ENCODE assay signal across 8 mouse cellular contexts in genomic region chr14:20702096-20702740, GRCm38 (mm10). TPM values are rescaled to one million over a fixed set of nuclear protein-coding genes. Genes with fewer than 3 reads are reported as not detected.
DNase-seq lines count a peak whose midpoint lies in the region; ATAC-seq and TF ChIP-seq lines count a peak whose summit lies in the region.

No protein-coding gene starts in this region.

- H3K27ac ChIP-seq in heart, embryonic 16.5 days (ENCODE audit: low read length): peak overlapping the region; percentile 92
- peak overlapping the region; percentile 85 for H3K27ac ChIP-seq in ES-E14 (ENCODE audit: insufficient read depth, low read depth, low read length, poor library complexity, severe bottlenecking)
- peak overlapping the region; percentile 95 for H3K27ac ChIP-seq in hindbrain, embryonic 10.5 days
- no peak overlapping the region for H3K27ac ChIP-seq in midbrain, embryonic 11.5 days (ENCODE audit: low read depth, low read length)

- in situ Hi-C loops in ES-E14 (cut with MboI; ENCODE audit: low sequenced_read_pairs in 2 of 2, unreplicated experiment in 2 of 2): no loop called here

- H3K27me3 ChIP-seq in heart, embryonic 16.5 days (ENCODE audit: control insufficient read depth, insufficient read depth, low read length): no peaks in the 10 kb centered on the region
- H3K27me3 ChIP-seq in hindbrain, embryonic 10.5 days (ENCODE audit: insufficient read depth, poor library complexity, severe bottlenecking): no peaks in the 10 kb centered on the region
- no peaks in the 10 kb centered on the region for H3K27me3 ChIP-seq in midbrain, embryonic 11.5 days (ENCODE audit: control insufficient read depth, insufficient read depth, low read length)

- H3K4me1 ChIP-seq in heart, embryonic 16.5 days (ENCODE audit: control insufficient read depth, insufficient read depth, low read length): peaks cover 44% of the 10 kb centered on the region
- H3K4me1 ChIP-seq in ES-E14 (ENCODE audit: control insufficient read depth in 2 of 2, insufficient read depth in 2 of 2, low read length in 2 of 2, poor library complexity in 1 of 2): peaks cover 0 to 2% of the 10 kb centered on the region in 2 experiments; a peak in 3 of 4 replicates
- H3K4me1 ChIP-seq in hindbrain, embryonic 10.5 days (replicated peaks): peaks cover 41% of the 10 kb centered on the region
- peaks cover 20% of the 10 kb centered on the region for H3K4me1 ChIP-seq in midbrain, embryonic 11.5 days (ENCODE audit: control insufficient read depth, insufficient read depth, low read length)

- peak overlapping the region; percentile 73 for H3K4me2 ChIP-seq in heart, embryonic 16.5 days (ENCODE audit: low read depth, low read length)
- H3K4me2 ChIP-seq in midbrain, embryonic 11.5 days: peak overlapping the region; percentile 68

- H3K36me3 ChIP-seq in heart, embryonic 16.5 days (ENCODE audit: control insufficient read depth, insufficient read depth): peaks cover 4% of the 10 kb centered on the region; the same call in 1 of the 2 replicates
- H3K36me3 ChIP-seq in ES-E14 (ENCODE audit: control insufficient read depth, insufficient read depth, low read length, poor library complexity, severe bottlenecking): no peaks in the 10 kb centered on the region; the same call in 1 of the 2 replicates
- peaks cover 53% of the 10 kb centered on the region for H3K36me3 ChIP-seq in hindbrain, embryonic 10.5 days
- H3K36me3 ChIP-seq in midbrain, embryonic 11.5 days (ENCODE audit: control insufficient read depth, insufficient read depth, low read length): peaks cover 8% of the 10 kb centered on the region; the same call in 1 of the 2 replicates

- H3K9me3 ChIP-seq in heart, embryonic 16.5 days (replicated peaks; ENCODE audit: control insufficient read depth, low read length): no peaks in the 10 kb centered on the region
- no peaks in the 10 kb centered on the region for H3K9me3 ChIP-seq in ES-E14 (ENCODE audit: control insufficient read depth, insufficient read depth, low read depth, low read length)
- H3K9me3 ChIP-seq in hindbrain, embryonic 10.5 days: no peaks in the 10 kb centered on the region
- H3K9me3 ChIP-seq in midbrain, embryonic 11.5 days (ENCODE audit: control insufficient read depth, low read length): no peaks in the 10 kb centered on the region

- ATAC-seq in heart, embryonic 16.5 days (replicated peaks; ENCODE audit: extremely low read depth, insufficient read depth, low FRiP score): 0 out of 2 replicates have a peak, but pooled peaks have one; percentile 10
- ATAC-seq in midbrain, embryonic 11.5 days (ENCODE audit: low FRiP score): peak; percentile 18; the same call in 1 of the 2 replicates

- H3K9ac ChIP-seq in heart, embryonic 16.5 days (ENCODE audit: low read length): peak overlapping the region; percentile 97
- peak overlapping the region; percentile 85 for H3K9ac ChIP-seq in ES-E14 (ENCODE audit: insufficient read depth, low read depth, low read length, poor library complexity, severe bottlenecking)
- H3K9ac ChIP-seq in midbrain, embryonic 11.5 days (ENCODE audit: low read length): peak overlapping the region; percentile 95

- H3K4me3 ChIP-seq in heart, embryonic 16.5 days (ENCODE audit: low read length): peak overlapping the region; percentile 96
- peak overlapping the region; percentile 77 to 79 for H3K4me3 ChIP-seq in ES-E14 (ENCODE audit: insufficient read depth in 1 of 2, low read depth in 1 of 2, low read length in 2 of 2, poor library complexity in 1 of 2, severe bottlenecking in 1 of 2)
- H3K4me3 ChIP-seq in hindbrain, embryonic 10.5 days: peak overlapping the region; percentile 67
- peak overlapping the region; percentile 82 for H3K4me3 ChIP-seq in midbrain, embryonic 11.5 days (ENCODE audit: low read depth, low read length)

- DNase-seq in heart, postnatal 4 days: no peak
- DNase-seq in ES-E14 (ENCODE audit: low read depth, low spot score): no peak
- DNase-seq in hindbrain, embryonic 10.5 days (ENCODE audit: low spot score): no peak
- DNase-seq in midbrain, embryonic 11.5 days (ENCODE audit: low spot score, missing footprints): peak; percentile 69
- no peak for DNase-seq in cerebellum, postnatal 25 days
- DNase-seq in right cerebral cortex, postnatal 36 days (ENCODE audit: low spot score in 2 of 2): no peak
- DNase-seq in cerebellum, adult 11 months: no peak

- 4% methylated on average over 15 of the region's 15 CpGs for WGBS in heart, embryonic 16.5 days
- WGBS in hindbrain, embryonic 10.5 days: 17% methylated on average over 15 of the region's 15 CpGs
- WGBS in midbrain, embryonic 11.5 days: 16% methylated on average over 15 of the region's 15 CpGs

TF ChIP-seq in ES-E14, 5 proteins besides CTCF, POLR2A, EP300 and RAD21:
- no peak for TF ChIP-seq CHD2 (IDR thresholded peaks at IDR 0.05; ENCODE audit: low read depth, low read length)
- TF ChIP-seq ZC3H11A (IDR thresholded peaks at IDR 0.05; ENCODE audit: borderline replicate concordance, low read depth, low read length): no peak
- TF ChIP-seq HCFC1 (IDR thresholded peaks at IDR 0.05; ENCODE audit: borderline replicate concordance, insufficient read depth, low read length): no peak
- TF ChIP-seq ZNF384 (IDR thresholded peaks at IDR 0.05; ENCODE audit: low read depth, low read length): no peak
- TF ChIP-seq MAFK (IDR thresholded peaks at IDR 0.05; ENCODE audit: insufficient read depth, low read depth, low read length): no peak

RNA-seq across cellular contexts. Expression of gene Chchd1, which starts 0.6 kb away (rescaled TPM):
- polyA plus RNA-seq in heart, embryonic 16.5 days (2015; fragmentation: Nextera tagmentation; extraction: Ambion mirVana): 175 and 177 TPM in 2 replicates
- 100 to 1,000 TPM in 1 of 2 experiments, 10 to 100 TPM in 1; 87.0 to 104 TPM for total RNA-seq in heart, postnatal 4 days (2021)
- 136 and 137 TPM in 2 replicates for total RNA-seq in ES-E14 (2012; rRNA removed)
- polyA plus RNA-seq in hindbrain, embryonic 10.5 days (2016; fragmentation: Nextera tagmentation; extraction: Ambion mirVana): 250 and 263 TPM in 2 replicates
- polyA plus RNA-seq in midbrain, embryonic 11.5 days (2014; fragmentation: Nextera tagmentation; extraction: Ambion mirVana): 256 and 258 TPM in 2 replicates

RNA-seq across cellular contexts. Expression of gene Zswim8, which starts 5.1 kb away (rescaled TPM):
- polyA plus RNA-seq in heart, embryonic 16.5 days (2015; fragmentation: Nextera tagmentation; extraction: Ambion mirVana): 22.3 and 24.1 TPM in 2 replicates
- 10 to 100 TPM; 81.7 to 83.6 TPM for total RNA-seq in heart, postnatal 4 days (2021)
- total RNA-seq in ES-E14 (2012; rRNA removed): 33.2 and 33.9 TPM in 2 replicates
- polyA plus RNA-seq in hindbrain, embryonic 10.5 days (2016; fragmentation: Nextera tagmentation; extraction: Ambion mirVana): 32.5 and 40.3 TPM in 2 replicates
- polyA plus RNA-seq in midbrain, embryonic 11.5 days (2014; fragmentation: Nextera tagmentation; extraction: Ambion mirVana): 19.1 and 22.9 TPM in 2 replicates

RNA-seq across cellular contexts. Expression of gene Fut11, which starts 7.5 kb away (rescaled TPM):
- 20.5 and 20.6 TPM in 2 replicates for polyA plus RNA-seq in heart, embryonic 16.5 days (2015; fragmentation: Nextera tagmentation; extraction: Ambion mirVana)
- total RNA-seq in heart, postnatal 4 days (2021): 10 to 100 TPM; 11.4 to 11.8 TPM
- total RNA-seq in ES-E14 (2012; rRNA removed): 5.0 and 6.1 TPM in 2 replicates
- polyA plus RNA-seq in hindbrain, embryonic 10.5 days (2016; fragmentation: Nextera tagmentation; extraction: Ambion mirVana): 20.1 and 20.7 TPM in 2 replicates
- 20.7 and 22.0 TPM in 2 replicates for polyA plus RNA-seq in midbrain, embryonic 11.5 days (2014; fragmentation: Nextera tagmentation; extraction: Ambion mirVana)

RNA-seq across cellular contexts. Expression of gene Sec24c, which starts 28.1 kb away (rescaled TPM):
- polyA plus RNA-seq in heart, embryonic 16.5 days (2015; fragmentation: Nextera tagmentation; extraction: Ambion mirVana): 73.2 and 76.2 TPM in 2 replicates
- 100 to 1,000 TPM in 1 of 2 experiments, 10 to 100 TPM in 1; 96.3 to 110 TPM for total RNA-seq in heart, postnatal 4 days (2021)
- 104 TPM in 2 replicates for total RNA-seq in ES-E14 (2012; rRNA removed)
- polyA plus RNA-seq in hindbrain, embryonic 10.5 days (2016; fragmentation: Nextera tagmentation; extraction: Ambion mirVana): 111 and 112 TPM in 2 replicates
- polyA plus RNA-seq in midbrain, embryonic 11.5 days (2014; fragmentation: Nextera tagmentation; extraction: Ambion mirVana): 74.3 and 74.7 TPM in 2 replicates

RNA-seq across cellular contexts. Expression of gene Ndst2, which starts 32.1 kb away (rescaled TPM):
- polyA plus RNA-seq in heart, embryonic 16.5 days (2015; fragmentation: Nextera tagmentation; extraction: Ambion mirVana): 16.2 and 17.2 TPM in 2 replicates
- total RNA-seq in heart, postnatal 4 days (2021): 10 to 100 TPM; 18.2 to 18.3 TPM
- 12.1 and 19.1 TPM in 2 replicates for total RNA-seq in ES-E14 (2012; rRNA removed)
- 23.3 and 28.3 TPM in 2 replicates for polyA plus RNA-seq in hindbrain, embryonic 10.5 days (2016; fragmentation: Nextera tagmentation; extraction: Ambion mirVana)
- polyA plus RNA-seq in midbrain, embryonic 11.5 days (2014; fragmentation: Nextera tagmentation; extraction: Ambion mirVana): 22.0 and 23.0 TPM in 2 replicates
